Mouse (Mus musculus): ENCODE data around the gene Nanos2. TPM values are rescaled to one million over a fixed set of nuclear protein-coding genes. Genes with fewer than 3 reads are reported as not detected.

The Nanos2 gene
- polyA plus RNA-seq, 1 experiment from 2014 or later, result 0.80 TPM

DNA sequence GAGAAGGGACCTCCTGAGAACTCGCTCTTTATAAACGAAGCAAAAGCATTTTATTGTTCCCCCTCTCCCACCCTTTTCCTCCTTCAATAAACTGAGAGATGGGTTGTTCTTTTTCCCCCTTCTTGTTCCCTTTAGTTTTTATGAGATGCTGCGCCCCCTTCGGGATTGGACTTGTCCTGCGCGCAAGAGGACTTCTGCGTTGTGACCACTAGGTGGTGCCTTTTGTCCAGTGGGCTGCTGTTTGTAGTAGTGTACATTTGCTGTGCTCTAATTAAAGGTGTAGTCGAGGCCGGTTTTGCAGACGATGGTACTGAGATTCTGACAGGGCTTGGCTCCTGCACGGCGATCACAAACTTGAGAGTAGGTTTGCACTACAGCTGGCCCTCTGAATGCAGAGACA lies 19.3 kb downstream of the Nanos2 start:
- H3K9me3 ChIP-seq, result no peaks in the 10 kb centered on the region
- peaks cover 10% of the 10 kb centered on the region for H3K36me3 ChIP-seq (replicated peaks)
- 6% methylated on average over 12 of the region's 12 CpGs for WGBS
- H3K4me3 ChIP-seq, result no peak overlapping the region
- H3K27me3 ChIP-seq (replicated peaks), result no peaks in the 10 kb centered on the region
- H3K4me1 ChIP-seq, result peaks cover 47% of the 10 kb centered on the region
- H3K4me2 ChIP-seq, result no peak overlapping the region
- H3K9ac ChIP-seq, result no peak overlapping the region
- ATAC-seq (replicated peaks), result no peak
- H3K27ac ChIP-seq, result no peak overlapping the region

DNA sequence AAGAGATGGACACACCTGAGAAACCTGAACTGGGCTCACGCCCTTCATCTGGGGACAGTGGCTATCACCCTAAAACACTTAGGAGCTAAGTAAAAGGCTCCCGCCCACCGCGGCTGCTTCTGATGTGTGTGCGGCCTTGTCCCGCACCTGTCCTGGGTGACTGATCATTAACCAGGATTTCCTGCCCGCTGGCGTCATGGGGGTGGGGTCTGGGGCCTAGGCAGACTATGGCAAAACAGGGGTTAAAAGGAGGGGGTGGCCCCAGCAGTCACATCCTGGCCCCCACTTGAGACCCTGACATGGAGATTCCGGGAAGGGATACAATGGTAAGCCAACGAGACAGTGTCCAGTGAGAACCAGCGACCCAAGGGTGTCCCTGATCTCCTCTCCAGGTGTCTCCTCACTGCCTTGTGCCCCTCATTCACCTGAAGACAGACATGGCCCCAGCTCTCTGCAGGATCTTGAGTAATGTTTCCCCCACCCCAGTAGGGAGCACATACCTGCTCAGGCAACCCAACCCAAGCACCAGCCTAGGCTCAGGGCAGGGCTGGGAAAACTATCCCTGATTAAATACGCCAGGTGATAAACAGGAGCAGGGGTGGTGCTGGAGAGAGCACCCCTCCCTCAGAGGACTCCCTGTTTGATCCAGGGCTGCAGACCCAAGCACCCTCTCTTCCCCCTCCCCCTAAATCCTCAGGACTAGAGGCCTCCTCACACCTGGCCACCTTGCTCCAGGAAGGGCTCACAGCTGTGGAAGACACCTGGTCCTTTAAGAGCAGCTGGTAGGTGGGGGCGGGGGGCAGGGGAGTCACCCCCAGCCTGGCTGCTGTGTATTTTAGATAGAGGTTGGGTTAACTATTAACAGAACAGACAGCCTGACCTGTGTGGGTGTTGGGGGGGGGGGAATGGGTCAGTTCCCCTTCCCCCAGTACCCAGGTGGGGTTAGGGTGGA lies 20.1 kb downstream of the Nanos2 start:
- no peak for ATAC-seq (replicated peaks)
- H3K4me1 ChIP-seq, result peaks cover 47% of the 10 kb centered on the region
- no peaks in the 10 kb centered on the region for H3K27me3 ChIP-seq (replicated peaks)
- no peak overlapping the region for H3K4me2 ChIP-seq
- H3K27ac ChIP-seq, result no peak overlapping the region
- no peak overlapping the region for H3K9ac ChIP-seq
- 87% methylated on average over 13 of the region's 13 CpGs for WGBS
- no peak overlapping the region for H3K4me3 ChIP-seq
- peaks cover 10% of the 10 kb centered on the region for H3K36me3 ChIP-seq (replicated peaks)
- H3K9me3 ChIP-seq, result no peaks in the 10 kb centered on the region

DNA sequence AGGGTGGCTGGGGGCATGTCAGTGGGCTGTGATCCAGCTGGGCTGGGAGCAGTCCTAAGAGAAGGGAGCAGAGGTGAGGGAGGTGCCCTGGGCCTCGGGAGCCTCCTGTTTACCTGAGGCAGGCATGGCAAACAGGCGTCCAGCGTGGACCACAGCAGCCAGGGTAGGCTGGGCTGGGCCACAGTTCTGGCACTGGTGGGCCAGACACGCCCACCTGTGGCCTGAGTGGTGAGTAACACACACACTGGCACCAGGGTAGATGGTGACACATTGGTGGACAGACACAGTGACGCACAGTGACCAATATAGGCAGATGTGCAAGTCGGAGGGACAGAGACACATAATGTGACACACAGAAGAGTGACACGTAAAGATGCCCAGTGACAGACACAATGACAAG lies 23.4 kb downstream of the Nanos2 start:
- 87% methylated on average over 7 of the region's 7 CpGs for WGBS
- peaks cover 6% of the 10 kb centered on the region for H3K36me3 ChIP-seq (replicated peaks)
- no peaks in the 10 kb centered on the region for H3K9me3 ChIP-seq
- no peak overlapping the region for H3K27ac ChIP-seq
- H3K4me2 ChIP-seq, result no peak overlapping the region
- peaks cover 30% of the 10 kb centered on the region for H3K4me1 ChIP-seq
- ATAC-seq (replicated peaks), result no peak
- H3K27me3 ChIP-seq (replicated peaks), result no peaks in the 10 kb centered on the region
- no peak overlapping the region for H3K9ac ChIP-seq
- no peak overlapping the region for H3K4me3 ChIP-seq

DNA sequence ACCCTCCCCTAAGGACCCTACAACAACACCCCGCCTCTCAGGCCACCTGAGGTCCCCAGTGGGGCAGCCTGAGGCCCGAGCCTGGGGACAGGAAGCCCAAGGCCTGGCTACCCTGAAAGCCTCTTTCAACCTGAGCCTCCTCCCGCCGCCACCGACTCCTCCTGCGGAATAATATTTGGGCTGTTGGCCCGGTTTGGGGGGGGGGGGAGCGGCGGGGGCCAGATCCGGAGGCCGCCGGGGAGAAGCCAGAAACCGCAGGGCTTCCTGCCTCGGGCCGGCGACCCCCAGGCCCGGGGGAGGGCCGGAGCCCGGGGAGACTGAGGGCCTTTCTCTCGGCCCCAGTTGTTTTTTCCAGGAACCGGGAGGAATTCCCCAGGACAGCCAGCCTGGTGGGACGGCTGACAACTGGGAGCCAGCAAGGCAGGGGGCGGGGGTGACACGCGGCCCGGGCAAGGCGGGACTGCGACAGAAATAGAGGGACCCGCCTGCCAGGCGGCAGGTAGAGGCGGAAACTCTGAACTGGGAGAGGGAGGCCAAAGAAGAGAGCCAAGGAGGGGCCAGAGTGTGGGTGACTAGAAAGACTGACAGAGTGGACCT lies 24.9 kb downstream of the Nanos2 start:
- H3K36me3 ChIP-seq (replicated peaks), result peaks cover under 1% of the 10 kb centered on the region; the same call in 1 of the 2 replicates
- 3% methylated on average over 31 of the region's 31 CpGs for WGBS
- peaks cover 15% of the 10 kb centered on the region for H3K4me1 ChIP-seq
- H3K9me3 ChIP-seq, result no peaks in the 10 kb centered on the region
- H3K27ac ChIP-seq, result no peak overlapping the region; the same call in 1 of the 2 replicates
- H3K4me3 ChIP-seq, result peak overlapping the region; percentile 19
- peak overlapping the region; percentile 51 for H3K4me2 ChIP-seq
- H3K27me3 ChIP-seq (replicated peaks), result no peaks in the 10 kb centered on the region
- ATAC-seq (replicated peaks), result no peak
- peak overlapping the region; percentile 41 for H3K9ac ChIP-seq

DNA sequence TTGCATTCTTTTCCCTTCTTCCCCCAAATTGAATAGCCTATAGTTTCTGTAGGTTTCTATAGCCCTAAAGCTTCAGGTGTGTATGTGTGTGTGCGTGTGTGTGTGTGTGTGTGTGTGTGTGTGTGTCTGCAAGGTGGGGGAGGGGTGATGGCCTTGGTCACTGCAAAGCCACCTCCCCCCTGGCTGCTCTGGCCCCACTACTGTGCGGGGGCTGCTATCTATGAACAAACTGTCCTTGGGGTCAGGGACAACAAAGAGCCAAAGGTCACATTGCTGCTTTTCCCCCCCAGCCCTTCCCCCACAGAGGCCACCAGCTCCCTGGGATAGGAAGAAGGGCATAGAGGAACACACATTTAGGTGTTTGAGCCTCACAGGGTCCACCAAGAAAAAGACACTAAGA lies 25.7 kb downstream of the Nanos2 start:
- Histone ChIP-seq H3K9me3 (no peaks in the 10 kb centered on the region), H3K27me3 (replicated peaks) (no peaks in the 10 kb centered on the region), H3K27ac (no peak overlapping the region), H3K4me3 (no peak overlapping the region), H3K36me3 (replicated peaks) (no peaks in the 10 kb centered on the region), H3K4me1 (peaks cover 8% of the 10 kb centered on the region), H3K9ac (no peak overlapping the region), H3K4me2 (no peak overlapping the region)
- ATAC-seq (replicated peaks), result no peak
- 68% methylated on average over 2 of the region's 2 CpGs for WGBS

DNA sequence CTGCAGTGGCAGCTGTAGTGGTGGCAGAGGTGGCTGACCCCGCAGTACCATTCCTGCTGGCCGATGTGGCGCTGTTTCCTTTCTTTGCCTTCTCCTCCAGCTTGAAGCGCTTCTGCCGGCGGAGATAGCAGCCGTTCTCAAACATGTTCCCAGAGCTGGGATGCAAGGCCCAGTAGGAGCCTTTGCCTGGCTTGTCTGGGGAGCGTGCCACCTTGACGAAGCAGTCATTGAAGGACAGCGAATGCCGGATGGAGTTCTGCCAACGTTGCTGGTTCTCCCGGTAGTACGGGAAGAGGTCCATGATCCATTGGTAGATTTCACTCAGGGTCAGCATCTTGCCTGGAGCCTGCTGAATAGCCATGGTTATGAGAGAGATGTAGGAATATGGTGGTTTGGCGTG lies 27.3 kb downstream of the Nanos2 start:
- Histone ChIP-seq H3K9me3 (no peaks in the 10 kb centered on the region), H3K4me2 (no peak overlapping the region), H3K27ac (no peak overlapping the region), H3K4me1 (peaks cover 8% of the 10 kb centered on the region), H3K36me3 (replicated peaks) (no peaks in the 10 kb centered on the region), H3K9ac (no peak overlapping the region), H3K27me3 (replicated peaks) (no peaks in the 10 kb centered on the region), H3K4me3 (no peak overlapping the region)
- ATAC-seq (replicated peaks), result no peak
- WGBS, result 59% methylated on average over 15 of the region's 15 CpGs

DNA sequence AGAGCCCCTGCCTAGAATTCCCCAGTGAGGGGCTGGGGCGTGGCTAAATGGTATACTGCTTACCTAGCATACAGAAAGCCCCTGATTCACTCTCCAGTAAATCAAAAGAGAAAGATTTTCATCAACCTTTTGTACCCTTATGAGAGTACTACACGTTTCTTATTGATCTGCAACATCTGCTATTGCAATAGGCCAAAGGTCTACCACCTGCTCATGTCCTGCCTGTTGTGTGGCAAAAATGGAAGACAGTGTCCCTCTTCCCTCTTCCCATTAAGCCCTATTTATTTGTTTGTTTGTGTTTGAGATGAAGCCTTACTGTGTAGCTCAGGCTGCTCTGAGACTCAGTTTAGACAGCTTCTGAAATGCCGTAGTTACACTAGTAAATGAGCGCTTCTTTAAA lies 28.8 kb downstream of the Nanos2 start:
- H3K27ac ChIP-seq, result no peak overlapping the region
- H3K4me1 ChIP-seq, result peaks cover 8% of the 10 kb centered on the region
- H3K4me3 ChIP-seq, result no peak overlapping the region
- no peak for ATAC-seq (replicated peaks)
- H3K9me3 ChIP-seq, result no peaks in the 10 kb centered on the region
- WGBS, result 92% methylated on average over 4 of the region's 4 CpGs
- no peak overlapping the region for H3K9ac ChIP-seq
- H3K4me2 ChIP-seq, result no peak overlapping the region
- H3K36me3 ChIP-seq (replicated peaks), result no peaks in the 10 kb centered on the region
- H3K27me3 ChIP-seq (replicated peaks), result peaks cover 10% of the 10 kb centered on the region

DNA sequence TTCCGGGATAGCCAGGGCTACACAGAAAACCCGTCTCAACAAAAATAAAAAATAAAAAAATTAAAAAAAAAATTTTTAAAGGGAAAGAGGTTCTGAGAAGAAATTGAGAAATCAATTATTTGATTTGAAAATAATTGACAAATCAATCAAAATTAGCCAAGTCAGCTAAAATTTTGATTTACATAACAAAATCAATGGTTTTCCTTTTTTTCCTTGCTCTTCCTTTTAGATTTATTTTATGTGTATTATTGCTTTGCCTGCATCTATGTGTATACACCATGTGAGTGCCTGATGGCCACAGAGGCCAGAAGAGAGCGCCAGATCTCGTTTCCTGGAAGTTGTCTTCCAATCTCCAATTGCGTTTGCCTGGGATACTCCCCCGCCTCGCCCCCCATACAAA lies 30.7 kb downstream of the Nanos2 start:
- 91% methylated on average over 7 of the region's 7 CpGs for WGBS
- H3K4me1 ChIP-seq, result no peaks in the 10 kb centered on the region
- H3K9ac ChIP-seq, result no peak overlapping the region
- no peak overlapping the region for H3K4me2 ChIP-seq
- H3K27me3 ChIP-seq (replicated peaks), result peaks cover 28% of the 10 kb centered on the region
- H3K9me3 ChIP-seq, result no peaks in the 10 kb centered on the region
- no peaks in the 10 kb centered on the region for H3K36me3 ChIP-seq (replicated peaks)
- H3K27ac ChIP-seq, result no peak overlapping the region
- H3K4me3 ChIP-seq, result no peak overlapping the region
- ATAC-seq (replicated peaks), result no peak

DNA sequence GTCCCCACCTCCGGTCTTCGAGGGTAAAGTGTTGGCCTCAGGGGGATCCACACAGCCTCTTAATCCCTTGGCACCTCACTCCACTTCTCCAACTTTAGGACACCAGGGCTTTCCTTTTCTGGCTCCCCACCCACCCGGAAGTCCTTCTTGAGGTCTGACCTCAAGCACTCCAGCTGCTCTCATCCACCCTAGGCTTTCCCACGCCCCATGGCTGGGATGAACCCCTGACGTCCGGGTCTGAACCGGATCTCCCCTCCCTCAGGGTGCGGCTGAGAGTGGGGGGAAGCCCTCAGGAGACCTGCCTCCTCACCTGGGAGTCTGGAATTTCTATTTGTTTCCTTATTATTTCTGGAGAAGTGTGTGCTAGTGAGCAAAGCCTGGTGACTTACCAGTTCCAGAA lies 33.8 kb downstream of the Nanos2 start:
- no peak overlapping the region for H3K9ac ChIP-seq
- H3K4me2 ChIP-seq, result no peak overlapping the region
- H3K27ac ChIP-seq, result no peak overlapping the region
- no peaks in the 10 kb centered on the region for H3K9me3 ChIP-seq
- 31% methylated on average over 8 of the region's 8 CpGs for WGBS
- peaks cover 37% of the 10 kb centered on the region for H3K27me3 ChIP-seq (replicated peaks)
- no peaks in the 10 kb centered on the region for H3K36me3 ChIP-seq (replicated peaks)
- ATAC-seq (replicated peaks), result no peak
- peaks cover 14% of the 10 kb centered on the region for H3K4me1 ChIP-seq
- no peak overlapping the region for H3K4me3 ChIP-seq

DNA sequence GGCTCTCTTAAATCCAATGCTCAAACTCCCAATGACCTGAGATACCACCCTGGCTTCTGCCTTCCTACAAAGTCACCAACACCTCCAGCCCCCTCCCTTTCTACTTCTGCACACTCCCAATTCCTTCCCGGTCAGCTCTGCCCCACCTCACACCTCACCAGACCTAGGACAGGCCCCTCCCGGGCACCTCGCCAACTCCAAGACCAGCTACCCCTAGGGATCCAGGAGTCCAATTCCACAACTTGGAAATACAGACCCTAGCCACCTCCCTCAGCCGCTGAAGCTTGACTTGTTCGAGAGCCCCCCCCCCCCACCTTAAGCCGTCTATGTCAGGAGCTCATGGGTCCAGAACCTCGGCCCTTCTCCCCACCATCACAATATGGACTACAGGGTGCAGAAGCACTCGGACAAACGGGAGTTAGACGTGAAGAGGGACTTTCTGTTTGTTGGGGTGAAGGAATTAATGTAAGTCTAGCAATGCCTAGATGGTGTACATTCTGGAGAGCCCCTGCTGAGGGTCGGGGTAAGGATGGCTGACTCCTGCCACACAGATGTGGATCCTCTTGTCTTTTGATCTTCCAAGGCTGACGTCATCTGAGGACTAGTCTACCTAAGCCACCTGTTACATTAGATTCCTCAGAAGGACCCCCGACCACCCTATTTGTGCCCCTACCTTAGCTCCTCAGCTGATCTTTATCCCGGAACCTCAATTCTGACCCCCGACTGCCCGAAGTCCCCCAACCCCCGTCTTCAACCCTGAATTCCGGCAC lies 35.2 kb downstream of the Nanos2 start:
- no peak for ATAC-seq (replicated peaks)
- H3K4me3 ChIP-seq, result no peak overlapping the region

DNA sequence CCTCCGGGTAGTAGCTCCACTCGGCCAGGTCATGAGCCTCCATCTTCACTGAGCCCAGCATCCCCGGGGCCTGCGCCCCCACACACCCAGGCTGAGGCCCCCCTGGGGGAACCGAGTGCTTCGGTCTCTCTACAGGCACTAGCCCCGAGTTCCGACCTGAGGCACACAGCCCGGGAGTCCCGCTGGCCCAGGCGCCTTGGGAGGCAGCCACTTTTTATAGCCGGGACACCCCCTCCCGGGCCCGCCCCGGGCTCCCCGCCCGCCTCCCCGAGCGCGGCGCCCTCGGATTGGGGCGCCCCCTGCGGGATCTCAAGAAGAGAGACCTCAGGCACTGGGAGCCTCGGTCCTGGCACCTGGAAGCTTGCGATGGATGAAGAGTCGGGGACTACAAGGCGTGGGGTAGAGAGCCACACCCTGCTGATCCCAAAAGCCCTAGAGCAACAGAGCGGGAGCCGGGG lies 36.2 kb downstream of the Nanos2 start, which contains the start of gene Foxa3:
TSS of gene Foxa3 (minus strand) at position 182 of the 458 bp plus-strand sequence.
- peak; percentile 25 for ATAC-seq (replicated peaks)
- Histone ChIP-seq H3K4me2 (peak within 1 kb of the TSS; percentile 61), H3K27ac (peak within 1 kb of the TSS; percentile 66), H3K4me1 (peaks cover 21% of the 10 kb centered on the region), H3K9ac (peak within 1 kb of the TSS; percentile 84), H3K27me3 (replicated peaks) (peaks cover 37% of the 10 kb centered on the region), H3K9me3 (no peaks in the 10 kb centered on the region), H3K36me3 (replicated peaks) (no peaks in the 10 kb centered on the region), H3K4me3 (peak within 1 kb of the TSS; percentile 83)
- WGBS, result 4% methylated on average over 30 of the region's 30 CpGs

More for the DNA sequence above, 35.2 kb downstream of the Nanos2 start:
- no peaks in the 10 kb centered on the region for H3K9me3 ChIP-seq
- no peaks in the 10 kb centered on the region for H3K36me3 ChIP-seq (replicated peaks)
- peaks cover 37% of the 10 kb centered on the region for H3K27me3 ChIP-seq (replicated peaks)
- H3K27ac ChIP-seq, result no peak overlapping the region
- no peak overlapping the region for H3K4me2 ChIP-seq
- peaks cover 18% of the 10 kb centered on the region for H3K4me1 ChIP-seq
- H3K9ac ChIP-seq, result no peak overlapping the region
- WGBS, result 60% methylated on average over 18 of the region's 18 CpGs

DNA sequence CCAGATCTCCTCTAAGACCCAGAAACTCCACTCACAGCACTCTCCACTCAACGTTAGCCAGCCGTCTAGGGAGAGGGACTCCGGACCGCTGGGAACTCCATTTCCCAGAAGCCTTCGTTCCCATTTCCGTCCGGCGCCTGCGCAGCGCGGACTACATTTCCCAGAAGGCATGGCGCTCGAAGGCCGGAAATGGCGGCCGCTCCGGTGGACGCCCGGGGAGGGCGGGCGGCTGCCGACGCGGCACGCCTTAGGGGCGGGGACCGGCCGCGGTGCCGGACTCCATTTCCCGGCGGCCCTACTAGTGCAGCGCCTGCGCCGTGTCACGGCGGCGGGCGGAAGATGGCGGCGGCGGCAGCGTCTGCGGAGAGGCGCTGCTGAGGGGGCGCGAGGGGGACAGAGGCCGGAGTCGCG lies 36.9 kb downstream of the Nanos2 start, which contains the start of gene Sympk:
TSS of gene Sympk (plus strand) at position 282 of the 411 bp plus-strand sequence.
- ATAC-seq (replicated peaks), result peak; percentile 96
- Histone ChIP-seq H3K9me3 (no peaks in the 10 kb centered on the region), H3K4me1 (peaks cover 21% of the 10 kb centered on the region), H3K27me3 (replicated peaks) (peaks cover 37% of the 10 kb centered on the region), H3K4me3 (peak within 1 kb of the TSS; percentile 83), H3K9ac (peak within 1 kb of the TSS; percentile 84), H3K27ac (peak within 1 kb of the TSS; percentile 66), H3K36me3 (replicated peaks) (peaks cover 4% of the 10 kb centered on the region; the same call in 1 of the 2 replicates), H3K4me2 (peak within 1 kb of the TSS; percentile 61)
- 1% methylated on average over 34 of the region's 50 CpGs for WGBS
